Mouse (Mus musculus) intestine, embryonic 15.5 days (tissue): Measurements from ENCODE around the gene Rsc1a1. TPM values are rescaled to one million over a fixed set of nuclear protein-coding genes. Genes with fewer than 3 reads are reported as not detected.

ENCODE experiments used
- ATAC-seq: fragments of 200-750 bp; cut with Nextera tagmentation; 2 replicates; pipeline ENCODE4 v1.8.0; 2017; ENCODE audit warnings: moderate TSS enrichment, moderate library complexity
- H3K27ac ChIP-seq: fragments of 300-500 bp; sonication (generic); 2 replicates; pipeline ENCODE4 v1.5.1; 2015; ENCODE audit warnings: mild to moderate bottlenecking, inconsistent platforms
- H3K27me3 ChIP-seq: fragments of 300-500 bp; sonication (generic); replicated peaks from 2 replicates; pipeline ENCODE4 v1.6.1; 2015; ENCODE audit warnings: inconsistent platforms
- H3K36me3 ChIP-seq: fragments of 300-500 bp; sonication (generic); 2 replicates; pipeline ENCODE4 v1.6.1; 2015; ENCODE audit warnings: inconsistent platforms
- H3K4me1 ChIP-seq: fragments of 300-500 bp; sonication (generic); replicated peaks from 2 replicates; pipeline ENCODE4 v1.6.1; 2015; ENCODE audit warnings: inconsistent platforms
- H3K4me2 ChIP-seq: fragments of 300-500 bp; sonication (generic); replicated peaks from 2 replicates; pipeline ENCODE4 v1.6.1; 2015; ENCODE audit warnings: mild to moderate bottlenecking, inconsistent platforms
- H3K4me3 ChIP-seq: fragments of 300-500 bp; sonication (generic); replicated peaks from 2 replicates; pipeline ENCODE4 v1.5.1; 2015; ENCODE audit warnings: inconsistent platforms
- H3K9ac ChIP-seq: fragments of 300-500 bp; sonication (generic); 2 replicates; pipeline ENCODE4 v1.6.1; 2015; ENCODE audit warnings: inconsistent platforms
- H3K9me3 ChIP-seq: fragments of 300-500 bp; sonication (generic); 2 replicates; pipeline ENCODE4 v1.6.1; 2016; ENCODE audit warnings: inconsistent platforms
- WGBS: fragments of 180-500 bp; shearing (Covaris S2); methylation state at CpG from one replicate; pipeline ENCODE4 v1.1.7; 2015; 5-methylcytosine and 5-hydroxymethylcytosine counted together
- polyA plus RNA-seq: library from polyadenylated mRNA; unstranded; fragments of >200 nt; fragmentation: Nextera tagmentation; extraction: Ambion mirVana; gene quantifications from 2 replicates; pipeline ENCODE4 v1.2.1, GENCODE M21; 2015

Rsc1a1 gene
- polyA plus RNA-seq, 1 experiment from 2014 or later: not detected

DNA sequence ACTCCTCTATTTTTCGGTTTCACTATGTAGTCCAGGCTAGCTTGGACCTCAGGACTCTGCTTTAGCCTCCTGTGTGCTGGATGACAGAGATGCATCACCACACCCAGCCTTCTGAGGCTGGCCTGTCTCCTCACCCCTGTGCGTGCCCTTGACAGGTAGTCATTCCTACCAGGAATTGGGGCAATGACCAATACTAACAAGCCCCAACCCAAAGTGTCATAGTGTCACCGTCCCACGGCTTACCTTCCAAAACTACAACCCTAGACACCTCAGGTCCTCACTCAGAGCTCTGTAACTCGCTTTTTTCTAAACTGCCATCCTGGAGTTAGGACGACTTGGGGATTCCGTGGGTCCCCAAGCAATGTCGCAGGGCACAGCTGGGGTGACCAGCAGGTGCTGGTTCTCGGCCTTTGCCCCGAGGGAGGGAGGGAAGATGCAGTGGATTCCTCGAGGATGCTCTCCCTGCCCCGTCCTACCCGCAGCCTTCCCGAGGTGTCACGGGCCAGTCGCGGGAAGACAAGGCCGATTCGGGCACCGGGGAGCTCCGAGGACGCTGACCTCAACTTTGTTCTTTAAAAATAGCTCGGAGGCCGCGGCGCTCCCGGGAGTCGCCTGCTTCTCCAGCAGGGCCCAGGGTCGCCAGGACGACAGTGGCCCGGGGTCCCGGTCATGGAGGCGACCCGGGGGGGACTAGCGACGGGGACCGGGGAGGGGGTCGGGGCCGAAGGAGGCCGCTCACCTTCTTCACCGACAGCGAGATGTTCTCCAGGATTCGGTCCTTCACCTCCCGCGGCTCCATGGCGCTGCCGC, 22.1 kb downstream of the Rsc1a1 start:
- Histone ChIP-seq H3K4me3 (peak overlapping the region; percentile 81), H3K36me3 (peaks cover 12% of the 10 kb centered on the region; the same call in 1 of the 2 replicates), H3K4me2 (peak overlapping the region; percentile 90), H3K27ac (peak overlapping the region; percentile 51), H3K27me3 (no peaks in the 10 kb centered on the region), H3K4me1 (peaks cover 13% of the 10 kb centered on the region), H3K9ac (peak overlapping the region; percentile 92), H3K9me3 (no peaks in the 10 kb centered on the region)
- WGBS: 3% methylated on average over 47 of the region's 47 CpGs
- ATAC-seq: peak; percentile 35

DNA sequence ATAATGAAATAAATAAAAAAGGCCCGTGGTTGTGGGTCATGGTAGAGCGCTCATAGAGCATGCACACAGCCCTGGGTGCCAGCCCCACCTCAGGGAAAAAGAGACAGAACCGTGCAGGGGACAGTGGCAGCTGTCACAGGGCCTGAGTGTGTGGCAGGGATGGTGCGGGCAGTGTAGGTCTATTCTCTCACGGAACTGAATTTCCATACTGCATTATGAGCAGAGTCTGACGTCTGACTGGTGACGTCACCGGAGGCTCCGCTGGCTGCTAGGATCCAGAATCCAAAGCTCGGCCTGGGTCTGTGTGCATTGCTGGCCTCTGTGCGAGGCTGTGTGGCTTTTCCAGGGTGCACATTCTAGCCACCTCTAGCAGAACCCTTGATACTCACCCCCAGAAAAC, 24.5 kb downstream of the Rsc1a1 start:
- no peak overlapping the region for H3K4me3 ChIP-seq

DNA sequence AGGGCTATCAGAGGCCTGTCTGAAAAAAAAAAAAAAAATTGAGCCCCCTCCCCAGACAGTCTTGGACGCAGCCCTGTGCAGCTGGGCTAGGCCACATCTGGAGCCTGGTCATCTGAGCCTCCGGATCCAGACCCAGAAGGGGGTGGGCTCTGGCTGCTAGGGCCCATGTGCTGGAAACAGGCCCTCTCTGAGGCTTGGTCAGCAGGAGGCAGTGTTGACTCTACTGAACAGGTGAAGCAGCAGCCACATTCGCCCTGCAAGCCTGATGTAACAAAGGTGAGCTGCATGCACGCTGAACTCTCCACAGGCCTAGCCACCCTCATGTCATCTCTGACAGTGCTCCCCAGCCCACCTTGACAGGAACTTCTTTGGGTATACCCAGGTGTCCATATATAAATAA, 25.7 kb downstream of the Rsc1a1 start:
- Histone ChIP-seq H3K27ac (no peak overlapping the region), H3K9me3 (no peaks in the 10 kb centered on the region), H3K4me2 (no peak overlapping the region), H3K4me3 (no peak overlapping the region), H3K4me1 (peaks cover 9% of the 10 kb centered on the region), H3K27me3 (no peaks in the 10 kb centered on the region), H3K36me3 (peaks cover 12% of the 10 kb centered on the region; the same call in 1 of the 2 replicates), H3K9ac (no peak overlapping the region)
- no peak for ATAC-seq
- 71% methylated on average over 4 of the region's 4 CpGs for WGBS

More for the DNA sequence above, 24.5 kb downstream of the Rsc1a1 start:
- H3K9ac ChIP-seq: no peak overlapping the region
- no peak for ATAC-seq
- no peak overlapping the region for H3K4me2 ChIP-seq
- no peaks in the 10 kb centered on the region for H3K9me3 ChIP-seq
- H3K27ac ChIP-seq: no peak overlapping the region
- H3K27me3 ChIP-seq: no peaks in the 10 kb centered on the region
- WGBS: 92% methylated on average over 11 of the region's 11 CpGs
- H3K36me3 ChIP-seq: peaks cover 12% of the 10 kb centered on the region; the same call in 1 of the 2 replicates
- H3K4me1 ChIP-seq: peaks cover 13% of the 10 kb centered on the region

DNA sequence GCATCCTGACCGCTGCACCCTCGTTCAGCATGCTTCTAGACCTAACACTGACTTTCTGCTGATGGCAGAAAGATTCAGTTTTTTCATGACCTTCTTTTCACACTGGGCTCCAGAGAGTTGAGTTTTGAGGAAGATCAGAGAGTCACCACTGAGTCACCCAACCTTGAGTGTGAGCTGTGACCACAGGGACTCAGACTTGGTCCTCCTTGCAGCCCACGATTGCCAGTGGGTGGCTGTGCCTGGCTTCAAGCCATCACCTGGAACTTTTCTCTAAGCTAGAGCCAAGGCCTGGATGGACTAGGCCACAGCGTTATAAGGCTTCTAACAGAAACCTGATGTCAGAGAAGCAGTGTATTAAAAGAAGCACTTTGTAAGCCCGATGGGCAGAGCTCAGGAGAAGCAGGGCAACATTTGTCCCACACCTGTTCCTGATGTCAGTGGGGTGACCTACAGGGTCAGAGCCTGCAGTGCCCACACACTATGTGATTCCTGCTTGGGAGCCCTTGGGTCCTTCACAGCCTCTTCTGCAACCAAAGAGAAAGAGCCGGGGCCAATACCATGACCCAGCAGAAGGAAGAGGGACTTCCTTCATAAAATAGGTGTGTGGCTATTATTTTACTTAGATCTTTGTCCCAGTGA, 26.4 kb downstream of the Rsc1a1 start:
- H3K9me3 ChIP-seq: no peaks in the 10 kb centered on the region
- 88% methylated on average over 6 of the region's 6 CpGs for WGBS
- no peak overlapping the region for H3K9ac ChIP-seq
- peaks cover 14% of the 10 kb centered on the region; the same call in 1 of the 2 replicates for H3K36me3 ChIP-seq
- ATAC-seq: no peak
- peaks cover 5% of the 10 kb centered on the region; the same call in 1 of the 2 replicates for H3K4me1 ChIP-seq
- H3K4me3 ChIP-seq: no peak overlapping the region
- no peaks in the 10 kb centered on the region for H3K27me3 ChIP-seq
- H3K4me2 ChIP-seq: no peak overlapping the region
- H3K27ac ChIP-seq: no peak overlapping the region

DNA sequence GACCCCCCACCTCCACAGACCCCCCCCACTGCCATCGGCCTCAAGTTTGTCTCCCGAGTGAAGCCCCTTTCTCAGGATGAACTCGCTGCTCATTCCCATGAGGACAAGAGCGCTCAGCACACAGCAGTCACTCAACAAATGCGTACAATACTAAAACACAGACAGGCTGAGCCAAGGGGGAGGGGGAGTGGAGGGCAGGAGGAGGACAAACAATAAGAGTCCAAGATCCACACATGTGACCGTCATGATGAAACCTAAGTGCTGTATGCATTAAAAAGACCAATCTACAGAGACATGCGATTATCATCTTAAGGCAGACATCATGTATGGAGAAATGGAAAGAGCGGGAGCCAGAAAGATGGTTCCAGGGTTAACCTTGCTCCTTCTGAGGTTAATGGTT, 28.5 kb downstream of the Rsc1a1 start:
- Histone ChIP-seq H3K4me1 (no peaks in the 10 kb centered on the region), H3K9ac (no peak overlapping the region), H3K4me2 (no peak overlapping the region), H3K4me3 (no peak overlapping the region), H3K27ac (no peak overlapping the region), H3K9me3 (no peaks in the 10 kb centered on the region), H3K36me3 (peaks cover 14% of the 10 kb centered on the region; the same call in 1 of the 2 replicates), H3K27me3 (no peaks in the 10 kb centered on the region)
- 82% methylated on average over 8 of the region's 8 CpGs for WGBS
- no peak for ATAC-seq

DNA sequence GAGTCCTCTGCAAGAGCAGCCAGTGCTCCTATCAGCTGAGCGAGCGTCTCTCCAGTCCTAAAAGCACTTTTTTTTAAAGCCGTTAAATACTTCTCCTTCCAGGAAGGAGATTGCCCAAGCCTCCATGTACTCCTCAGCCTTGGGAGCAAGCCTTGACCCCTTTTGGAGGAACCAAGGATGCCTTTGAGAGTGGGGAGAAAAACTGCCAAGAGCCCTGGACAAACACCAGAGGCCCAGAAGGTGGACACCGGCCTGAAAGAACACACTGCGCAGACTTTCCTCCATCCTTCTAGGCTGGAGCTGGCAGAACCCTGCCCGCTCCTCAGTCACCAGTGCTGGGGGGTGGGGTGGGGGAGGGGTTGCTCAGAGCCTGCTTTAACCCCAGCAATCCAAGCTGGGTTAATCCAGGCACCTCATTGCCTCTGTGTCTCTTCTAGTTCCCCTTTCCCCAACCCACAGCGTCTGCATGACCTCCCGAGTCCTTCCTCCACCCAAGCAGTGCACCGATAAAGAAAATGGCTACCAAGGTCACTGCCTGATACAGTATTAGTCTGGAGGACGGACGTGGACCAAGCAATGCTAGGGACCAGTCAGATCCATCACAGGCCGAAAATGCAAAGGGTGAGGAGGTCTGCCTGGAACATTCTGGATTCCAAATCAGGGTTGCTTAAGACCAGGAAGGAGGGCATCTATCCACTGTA, 29.3 kb downstream of the Rsc1a1 start:
- H3K4me2 ChIP-seq: no peak overlapping the region
- WGBS: 81% methylated on average over 12 of the region's 12 CpGs
- no peaks in the 10 kb centered on the region for H3K9me3 ChIP-seq
- H3K4me3 ChIP-seq: no peak overlapping the region
- H3K4me1 ChIP-seq: no peaks in the 10 kb centered on the region
- H3K27ac ChIP-seq: no peak overlapping the region
- H3K36me3 ChIP-seq: peaks cover 12% of the 10 kb centered on the region; the same call in 1 of the 2 replicates
- ATAC-seq: no peak
- H3K9ac ChIP-seq: no peak overlapping the region
- no peaks in the 10 kb centered on the region for H3K27me3 ChIP-seq

DNA sequence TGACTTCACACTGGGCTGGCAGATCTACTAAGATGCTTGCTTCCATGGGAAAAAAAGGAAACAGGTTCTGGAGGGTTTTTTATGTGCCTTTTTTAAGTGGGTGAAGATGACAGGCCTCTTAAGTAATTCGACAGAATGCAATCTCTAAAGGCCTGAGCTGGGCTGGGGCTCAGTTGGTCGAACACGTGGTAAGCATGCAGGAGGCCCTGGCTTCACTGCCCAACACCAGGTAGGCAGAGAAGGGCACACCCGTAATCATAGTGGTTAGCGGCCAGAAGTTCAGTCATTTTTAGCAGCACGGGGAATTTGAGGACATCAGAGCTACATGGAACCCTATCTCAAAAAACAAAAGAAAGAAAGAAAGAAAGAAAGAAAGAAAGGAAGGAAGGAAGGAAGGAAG, 30.9 kb downstream of the Rsc1a1 start:
- Histone ChIP-seq H3K27ac (no peak overlapping the region), H3K27me3 (no peaks in the 10 kb centered on the region), H3K36me3 (peaks cover 3% of the 10 kb centered on the region; the same call in 1 of the 2 replicates), H3K4me3 (no peak overlapping the region), H3K9me3 (no peaks in the 10 kb centered on the region), H3K4me2 (no peak overlapping the region), H3K4me1 (no peaks in the 10 kb centered on the region), H3K9ac (no peak overlapping the region)
- 90% methylated on average over 6 of the region's 6 CpGs for WGBS
- no peak for ATAC-seq

DNA sequence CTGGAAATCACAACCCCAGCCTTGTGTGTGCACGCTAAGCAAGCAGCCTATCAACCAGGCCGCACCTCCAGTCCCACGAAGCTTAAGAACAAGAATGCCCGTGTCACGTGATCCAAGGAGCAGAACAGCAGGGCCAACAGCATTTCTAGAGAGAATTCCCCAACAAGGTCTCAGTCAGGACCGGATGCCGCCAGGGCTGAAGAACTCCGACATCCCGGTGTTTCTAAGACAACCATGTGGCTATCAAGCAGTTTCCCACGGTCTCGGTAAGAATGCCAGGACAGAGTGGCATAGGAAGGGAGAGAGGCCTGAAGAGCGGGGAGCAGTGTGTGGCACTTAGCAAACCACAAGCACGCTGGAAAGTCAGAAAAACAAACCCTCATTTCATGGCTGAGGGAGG, 31.6 kb downstream of the Rsc1a1 start:
- ATAC-seq: no peak
- H3K9me3 ChIP-seq: no peaks in the 10 kb centered on the region
- WGBS: 91% methylated on average over 13 of the region's 13 CpGs

DNA sequence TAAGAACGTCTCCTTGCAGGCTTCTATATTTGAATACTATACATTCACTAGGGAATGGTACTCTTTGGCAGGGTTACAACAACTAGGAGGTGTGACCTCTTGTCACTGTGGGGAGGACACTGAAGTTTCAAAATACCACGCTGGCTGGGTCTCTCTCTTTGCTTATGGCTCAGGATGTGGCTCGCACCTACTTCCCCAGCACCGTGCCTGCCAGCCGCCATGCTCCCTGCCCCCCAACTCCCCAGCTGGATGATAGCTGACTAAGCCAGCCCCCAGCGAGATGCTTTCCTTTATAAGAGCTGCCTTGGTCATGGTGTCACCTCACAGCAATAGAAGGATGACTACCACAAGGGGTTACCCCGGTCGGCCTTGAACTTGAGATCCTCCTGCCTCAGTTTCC, 32.4 kb downstream of the Rsc1a1 start:
- no peak overlapping the region for H3K4me3 ChIP-seq
- WGBS: 92% methylated on average over 8 of the region's 8 CpGs
- H3K9me3 ChIP-seq: no peaks in the 10 kb centered on the region
- no peak overlapping the region for H3K4me2 ChIP-seq
- no peak overlapping the region for H3K27ac ChIP-seq
- 0 out of 2 replicates have a peak, but pooled peaks cover 3% of the 10 kb centered on the region for H3K36me3 ChIP-seq
- H3K27me3 ChIP-seq: no peaks in the 10 kb centered on the region
- H3K4me1 ChIP-seq: no peaks in the 10 kb centered on the region
- ATAC-seq: no peak
- no peak overlapping the region for H3K9ac ChIP-seq

More for the DNA sequence above, 31.6 kb downstream of the Rsc1a1 start:
- Histone ChIP-seq H3K27ac (no peak overlapping the region), H3K9ac (no peak overlapping the region), H3K27me3 (no peaks in the 10 kb centered on the region), H3K4me2 (no peak overlapping the region), H3K4me1 (no peaks in the 10 kb centered on the region), H3K4me3 (no peak overlapping the region), H3K36me3 (peaks cover 3% of the 10 kb centered on the region; the same call in 1 of the 2 replicates)

DNA sequence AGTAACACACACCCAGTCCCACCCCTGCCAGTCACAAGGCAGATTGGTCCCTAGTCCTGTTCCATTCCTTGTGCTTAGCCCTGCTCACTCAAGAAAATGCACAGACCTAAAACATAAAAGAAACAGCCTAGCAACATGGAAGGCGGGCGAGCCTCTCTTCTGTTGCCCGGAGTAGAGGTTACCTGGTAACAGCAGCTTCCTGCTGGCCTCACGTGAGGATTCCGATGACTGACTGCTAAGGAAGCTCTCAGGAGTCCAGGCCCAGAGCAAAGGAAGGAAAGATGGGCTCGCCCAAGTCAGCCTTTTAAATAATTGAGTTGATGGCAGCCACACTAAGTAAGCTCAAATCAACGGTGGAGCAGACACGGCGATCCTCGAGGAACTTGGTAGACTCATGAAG, 33.5 kb downstream of the Rsc1a1 start:
- no peak overlapping the region for H3K9ac ChIP-seq
- H3K9me3 ChIP-seq: no peaks in the 10 kb centered on the region
- 87% methylated on average over 10 of the region's 10 CpGs for WGBS
- no peaks in the 10 kb centered on the region for H3K4me1 ChIP-seq
- 0 out of 2 replicates have a peak, but pooled peaks cover 3% of the 10 kb centered on the region for H3K36me3 ChIP-seq
- no peak overlapping the region for H3K4me2 ChIP-seq
- no peak overlapping the region for H3K27ac ChIP-seq
- no peaks in the 10 kb centered on the region for H3K27me3 ChIP-seq
- no peak overlapping the region for H3K4me3 ChIP-seq
- ATAC-seq: no peak

DNA sequence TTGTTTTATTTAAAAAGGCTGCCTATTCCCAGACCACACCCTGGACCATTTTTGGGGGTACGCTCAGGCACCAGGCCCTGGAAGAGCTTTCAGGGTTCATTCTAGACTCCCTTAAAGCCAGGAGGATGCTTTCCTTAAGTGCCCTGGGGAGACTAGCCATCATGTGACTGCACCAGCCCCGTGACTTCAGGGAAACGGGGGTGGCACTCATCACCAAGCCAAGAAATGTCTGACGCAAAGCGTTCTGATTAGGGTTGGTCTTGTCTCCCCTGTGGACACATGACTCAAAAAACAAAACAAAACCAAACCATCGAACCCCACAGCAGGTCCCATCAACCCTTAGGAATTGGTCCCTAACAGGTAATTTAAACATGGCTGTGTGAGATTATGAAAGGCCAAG, 34.1 kb downstream of the Rsc1a1 start:
- Histone ChIP-seq H3K4me2 (no peak overlapping the region), H3K4me3 (no peak overlapping the region), H3K27ac (no peak overlapping the region), H3K27me3 (no peaks in the 10 kb centered on the region), H3K36me3 (0 out of 2 replicates have a peak, but pooled peaks cover 3% of the 10 kb centered on the region), H3K9me3 (no peaks in the 10 kb centered on the region), H3K9ac (no peak overlapping the region), H3K4me1 (no peaks in the 10 kb centered on the region)
- no peak for ATAC-seq
- 90% methylated on average over 6 of the region's 6 CpGs for WGBS

DNA sequence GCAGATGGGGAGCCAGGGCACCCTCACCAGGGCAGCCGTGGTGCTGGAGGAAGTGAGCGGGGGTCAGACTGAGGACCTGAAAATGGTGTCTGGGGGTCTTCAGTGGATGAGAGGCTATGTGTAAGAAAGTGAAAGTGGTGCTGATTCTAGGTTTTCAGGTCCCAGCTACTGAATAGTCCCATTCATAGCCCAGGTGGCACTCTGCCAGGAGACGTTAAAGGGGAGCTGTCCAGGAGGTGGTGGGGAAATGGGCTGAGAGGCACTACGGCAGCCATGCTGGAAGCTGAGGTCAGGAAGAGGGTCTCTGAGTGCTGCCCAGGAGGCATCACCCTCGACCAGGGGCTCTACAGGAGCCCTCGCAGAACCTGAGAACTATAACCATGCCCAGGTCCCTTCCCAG, 36.2 kb downstream of the Rsc1a1 start:
- H3K27ac ChIP-seq: no peak overlapping the region
- no peaks in the 10 kb centered on the region for H3K9me3 ChIP-seq
- H3K4me1 ChIP-seq: no peaks in the 10 kb centered on the region
- H3K9ac ChIP-seq: no peak overlapping the region
- 0 out of 2 replicates have a peak, but pooled peaks cover 1% of the 10 kb centered on the region for H3K36me3 ChIP-seq
- H3K4me2 ChIP-seq: no peak overlapping the region
- no peaks in the 10 kb centered on the region for H3K27me3 ChIP-seq
- 82% methylated on average over 6 of the region's 6 CpGs for WGBS
- no peak overlapping the region for H3K4me3 ChIP-seq
- ATAC-seq: no peak
